Mouse (Mus musculus) lung, adult 18-20 months (tissue): Measurements from ENCODE around the gene Cdh24.

Experiments
- DNase-seq, 2 experiments: peaks; one replicate each; pipeline ENCODE4 v3.0.0; 2022; ENCODE audit warnings: mixed read lengths in 2 of 2

Gene Cdh24

DNA sequence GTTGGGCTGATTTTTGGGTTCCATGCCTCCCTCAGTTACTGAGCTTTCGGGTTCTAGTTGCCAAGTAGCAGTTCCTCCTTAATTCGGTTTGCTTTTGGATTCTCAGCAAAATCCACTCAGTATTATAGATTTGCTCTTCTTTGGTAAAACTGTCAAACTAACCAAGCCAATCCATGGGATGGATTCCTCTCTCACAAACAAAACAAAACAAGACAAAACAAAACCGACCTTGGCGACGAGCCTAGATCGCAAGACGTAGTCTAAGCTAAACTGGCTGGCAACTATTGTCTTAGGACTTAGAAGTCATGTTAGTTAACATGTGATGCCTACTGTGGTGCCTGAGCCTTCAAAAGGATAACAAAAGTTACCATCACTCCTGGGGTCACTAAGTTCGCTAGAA is 37.5 kb downstream of the Cdh24 start:
- no peak for DNase-seq

- peak; percentile 97 to 98 for DNase-seq
Measured at GRCm38 (mm10) chr14:54603038-54603654, 38.0 kb downstream of the Cdh24 start.

- DNase-seq = no peak
Measured at GRCm38 (mm10) chr14:54602613-54603012, 38.6 kb downstream of the Cdh24 start.

- no peak for DNase-seq
Measured at GRCm38 (mm10) chr14:54601601-54602000, 39.6 kb downstream of the Cdh24 start.

DNA sequence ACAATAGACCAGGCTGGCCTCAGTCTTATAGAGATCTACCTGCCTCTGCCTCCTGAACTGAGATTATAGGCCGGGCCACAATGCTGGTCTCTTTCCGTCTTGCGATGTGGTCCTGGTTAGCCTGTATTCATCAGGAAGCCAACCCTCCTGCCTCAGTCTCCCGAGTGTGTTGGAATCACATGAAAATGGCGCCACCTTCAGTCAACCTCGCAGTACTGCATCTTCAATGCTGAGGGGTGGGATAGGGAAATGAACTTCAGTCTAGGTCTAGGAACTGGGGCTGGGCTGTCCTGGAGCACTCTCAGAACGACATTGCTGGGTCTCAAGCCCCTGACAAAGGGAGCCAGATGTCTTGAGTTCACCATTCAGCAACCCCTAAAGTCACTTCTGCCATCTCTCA is 44.1 kb downstream of the Cdh24 start:
- DNase-seq = no peak

GRCm38 (mm10) chr14:54594631-54595414 is 46.3 kb downstream of the Cdh24 start:
- DNase-seq = no peak

DNA sequence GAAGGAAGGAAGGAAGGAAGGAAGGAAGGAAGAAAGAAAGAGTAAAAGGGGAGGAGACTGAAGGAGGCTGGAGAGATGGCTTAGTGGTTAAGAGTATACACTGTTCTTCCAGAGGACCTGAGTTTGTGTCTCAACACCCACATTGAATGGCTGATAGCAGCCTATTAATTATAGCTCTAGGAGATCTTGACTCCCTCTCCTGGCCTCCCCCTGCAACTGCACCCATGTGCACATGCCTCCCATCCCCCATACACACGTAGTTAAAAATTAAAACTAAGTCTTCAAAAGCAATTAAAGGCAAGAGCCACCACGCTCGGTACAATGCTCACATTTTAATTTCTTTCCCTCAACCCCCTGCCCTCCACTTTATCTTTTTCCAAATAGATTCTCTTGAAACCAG is 47.1 kb downstream of the Cdh24 start:
- no peak for DNase-seq

DNA sequence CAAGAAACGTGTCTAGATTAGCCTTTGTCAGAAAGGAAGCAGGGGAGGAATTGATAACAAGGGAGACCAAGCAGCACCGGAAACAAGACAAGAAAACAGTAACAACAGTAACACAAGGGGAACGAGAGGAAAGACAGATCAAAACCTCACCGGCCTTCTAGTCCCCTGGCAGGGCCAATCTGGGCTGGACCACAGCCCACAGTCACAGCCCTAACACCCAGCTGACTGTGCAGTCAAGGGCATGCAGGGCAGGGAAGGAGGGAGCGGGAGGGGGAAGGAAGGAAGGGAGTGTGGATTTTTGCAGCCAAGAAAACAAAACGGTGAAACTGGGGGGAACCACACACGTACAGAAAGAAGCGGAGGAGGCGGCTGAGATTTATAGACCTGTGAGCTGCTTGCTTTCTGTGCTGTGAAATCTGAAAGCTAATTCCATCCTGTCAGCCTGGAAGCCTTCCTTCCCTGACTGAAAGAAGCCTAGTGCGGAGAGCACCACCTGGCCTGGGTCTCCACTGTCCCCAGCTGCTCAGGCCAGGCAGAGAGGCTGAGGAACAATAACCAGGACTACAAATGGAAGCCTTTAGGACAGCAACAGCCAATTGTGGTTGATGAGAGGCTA is 48.7 kb downstream of the Cdh24 start:
- no peak for DNase-seq

DNA sequence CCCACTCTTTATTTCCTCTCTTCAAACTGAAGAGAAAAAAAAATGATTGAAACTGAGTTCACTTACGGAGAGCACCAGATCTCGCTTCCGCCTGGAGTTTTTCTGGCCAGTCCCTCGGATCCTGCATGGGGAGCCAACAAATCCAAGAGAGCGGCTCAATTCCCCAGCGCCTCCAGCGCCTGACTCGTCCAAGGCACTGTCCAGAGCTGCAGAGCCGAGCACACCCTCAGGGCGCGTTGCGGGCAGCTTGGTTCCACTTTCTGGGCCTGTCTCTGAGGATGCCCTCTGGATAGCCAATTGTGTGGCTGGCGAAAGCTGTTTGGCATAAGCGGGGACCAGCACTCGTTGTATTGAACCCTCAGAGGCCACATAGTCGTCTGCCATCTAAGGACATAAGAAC is 50.1 kb downstream of the Cdh24 start:
- no peak for DNase-seq

DNA sequence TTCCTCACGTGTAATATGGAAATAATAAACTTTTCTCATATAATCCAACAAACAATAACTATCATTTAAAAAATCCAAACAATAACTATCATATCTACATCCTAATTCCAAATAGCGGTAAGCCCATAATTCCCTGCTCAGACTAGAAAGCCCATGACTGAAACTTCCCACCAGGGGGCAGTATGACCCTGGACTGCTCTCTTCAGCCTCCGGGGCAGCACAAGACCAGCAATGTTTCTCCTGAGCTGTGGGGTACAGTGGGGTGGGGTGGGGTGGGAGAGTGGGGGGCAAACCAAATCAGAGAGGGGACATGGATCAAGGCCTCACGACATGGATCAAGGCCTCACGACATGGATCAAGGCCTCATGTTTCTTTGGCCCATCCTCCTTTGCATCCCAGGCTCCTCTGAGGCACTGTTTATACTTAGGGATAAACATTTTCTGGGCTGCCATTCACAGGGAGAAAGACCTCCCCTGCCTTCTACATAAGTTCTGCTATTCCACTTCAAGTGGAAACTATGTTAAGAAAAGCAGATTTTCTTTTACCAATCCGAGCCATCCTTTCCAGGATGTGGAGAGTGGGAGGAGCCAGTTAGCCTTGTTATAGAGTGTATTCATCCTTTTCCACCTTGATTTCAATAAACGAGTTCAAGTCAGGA is 57.4 kb downstream of the Cdh24 start:
- DNase-seq = peak; percentile 49 to 72

DNA sequence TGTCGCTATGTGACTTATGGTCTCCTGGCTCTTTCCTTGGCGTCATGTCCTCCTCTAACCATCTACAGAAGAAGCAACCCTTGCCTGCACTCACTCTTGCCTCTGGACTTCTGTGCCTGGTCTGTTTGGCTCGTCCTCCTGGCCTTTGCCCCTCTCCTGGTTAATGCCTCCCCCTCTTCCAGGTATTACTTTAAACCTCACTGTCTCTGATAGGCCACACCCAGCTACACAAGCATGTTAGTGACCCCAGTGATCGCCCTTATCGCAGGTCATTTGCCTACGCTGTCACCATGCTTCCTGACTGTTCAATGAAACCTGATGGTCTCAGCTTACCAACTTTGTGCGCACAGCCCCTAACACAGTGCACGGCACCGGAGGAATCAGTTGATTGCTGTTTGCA is 58.6 kb downstream of the Cdh24 start:
- no peak for DNase-seq
